Mouse (Mus musculus) telencephalon, adult 2 months (tissue): Measurements from ENCODE around the gene Ncbp2.

Source experiments
- DNase-seq: peaks from one replicate; pipeline ENCODE4 v3.0.0-alpha.2; 2011; ENCODE audit warnings: low read depth, low spot score

Gene Ncbp2

GRCm38 (mm10) chr16:32008529-32009293, 60.4 kb downstream of the Ncbp2 start:
- no peak for DNase-seq

- peak; percentile 48 for DNase-seq
These were observed 61.6 kb downstream of the Ncbp2 start for GRCm38 (mm10) chr16:32009913-32010312.

- no peak for DNase-seq
These were observed 62.0 kb downstream of the Ncbp2 start for GRCm38 (mm10) chr16:32010330-32010729.
